Mouse (Mus musculus) limb, embryonic 14.5 days (tissue): ENCODE measurements around the gene Col4a3. TPM values are rescaled to one million over a fixed set of nuclear protein-coding genes. Genes with fewer than 3 reads are reported as not detected.

ENCODE experiments used
- ATAC-seq: fragments of 200-750 bp; cut with Nextera tagmentation; 2 replicates; pipeline ENCODE4 v1.8.0; 2017; ENCODE audit warnings: low read depth, moderate number of reproducible peaks, moderate TSS enrichment; ENCODE audit not compliant: low FRiP score
- DNase-seq: peaks from one replicate; pipeline ENCODE4 v3.0.0-alpha.2; 2015; ENCODE audit warnings: low spot score
- H3K27ac ChIP-seq: fragments of 300-500 bp; sonication (generic); replicated peaks from 2 replicates; pipeline ENCODE4 v1.5.1; 2014; ENCODE audit warnings: low read depth, mild to moderate bottlenecking, low read length, moderate library complexity, mixed read lengths
- H3K27me3 ChIP-seq: fragments of 300-500 bp; sonication (generic); 2 replicates; pipeline ENCODE4 v1.6.1; 2014; ENCODE audit warnings: low read length, mixed read lengths; ENCODE audit not compliant: control insufficient read depth, insufficient read depth
- H3K36me3 ChIP-seq: fragments of 300-500 bp; sonication (generic); 2 replicates; pipeline ENCODE4 v1.6.1; 2014; ENCODE audit warnings: mild to moderate bottlenecking, low read length, moderate library complexity, mixed read lengths; ENCODE audit not compliant: control insufficient read depth, insufficient read depth
- H3K4me1 ChIP-seq: fragments of 300-500 bp; sonication (generic); 2 replicates; pipeline ENCODE4 v1.6.1; 2014; ENCODE audit warnings: antibody characterized with exemption, low read length, mixed read lengths; ENCODE audit not compliant: control insufficient read depth, insufficient read depth
- H3K4me2 ChIP-seq: fragments of 300-500 bp; sonication (generic); replicated peaks from 2 replicates; pipeline ENCODE4 v1.6.1; 2014; ENCODE audit warnings: low read depth, mild to moderate bottlenecking, low read length, moderate library complexity; ENCODE audit not compliant: severe bottlenecking
- H3K4me3 ChIP-seq: fragments of 300-500 bp; sonication (generic); replicated peaks from 2 replicates; pipeline ENCODE4 v1.5.1; 2014; ENCODE audit warnings: low read length
- H3K9ac ChIP-seq: fragments of 300-500 bp; sonication (generic); 2 replicates; pipeline ENCODE4 v1.6.1; 2014; ENCODE audit warnings: mild to moderate bottlenecking, low read depth, low read length, moderate library complexity; ENCODE audit not compliant: severe bottlenecking
- H3K9me3 ChIP-seq: fragments of 300-500 bp; sonication (generic); 2 replicates; pipeline ENCODE4 v1.6.1; 2016; ENCODE audit warnings: low read length; ENCODE audit not compliant: control insufficient read depth
- POLR2A ChIP-seq: fragments of 200-500 bp; IDR thresholded peaks from 2 replicates; pipeline ENCODE4 v1.8.0; 2012; ENCODE audit warnings: inconsistent platforms, mild to moderate bottlenecking, moderate library complexity, borderline replicate concordance; ENCODE audit not compliant: insufficient read depth, insufficient read length; ENCODE audit errors: extremely low read depth
- WGBS: fragments of 180-500 bp; shearing (Covaris S2); extraction: QIAGEN DNeasy Blood & Tissue Kit; methylation state at CpG from one replicate; pipeline ENCODE4 v1.1.7; 2014; 5-methylcytosine and 5-hydroxymethylcytosine counted together
- polyA plus RNA-seq, 2 experiments: library from polyadenylated mRNA; depleted of rRNA in 1 of 2; stranded (reverse) in 1 of 2; unstranded in 1 of 2; fragments of >200 nt; fragmentation: Nextera tagmentation in 1 of 2; extraction: Ambion mirVana in 1 of 2; gene quantifications; 2 replicates each; pipeline versions ENCODE4 v1.2.1 to v1.2.3; 2012 to 2014

Col4a3 gene
- polyA plus RNA-seq, 2 experiments = 0.03 to 0.04 TPM

DNA sequence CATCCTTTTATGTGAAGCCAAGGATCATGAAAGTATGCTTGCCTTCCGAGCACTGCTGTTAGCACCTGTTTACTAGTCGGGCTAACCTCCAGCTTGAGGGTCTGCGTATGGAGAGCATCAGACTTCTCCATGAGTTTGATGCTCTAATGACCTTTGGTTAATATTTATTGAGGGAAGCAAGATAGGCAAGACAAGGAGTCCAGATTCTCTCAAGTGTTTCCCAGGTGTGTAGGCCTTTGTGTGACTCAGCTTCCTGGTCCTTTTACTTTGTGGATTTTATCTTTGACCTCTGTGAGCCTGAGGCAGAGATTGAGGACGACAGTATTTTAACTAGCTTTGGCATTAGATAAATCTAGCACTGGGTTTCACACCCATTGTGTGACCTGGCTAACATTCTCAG is 179.9 kb downstream of the Col4a3 start:
- Histone ChIP-seq H3K27ac (no peak overlapping the region), H3K9ac (no peak overlapping the region), H3K4me2 (no peak overlapping the region), H3K36me3 (no peaks in the 10 kb centered on the region; the same call in 1 of the 2 replicates), H3K4me1 (no peaks in the 10 kb centered on the region), H3K4me3 (no peak overlapping the region), H3K27me3 (no peaks in the 10 kb centered on the region), H3K9me3 (no peaks in the 10 kb centered on the region)
- WGBS = 40% methylated on average over 4 of the region's 4 CpGs
- no peak for DNase-seq
- ATAC-seq = no peak
- TF ChIP-seq POLR2A = no peak

DNA sequence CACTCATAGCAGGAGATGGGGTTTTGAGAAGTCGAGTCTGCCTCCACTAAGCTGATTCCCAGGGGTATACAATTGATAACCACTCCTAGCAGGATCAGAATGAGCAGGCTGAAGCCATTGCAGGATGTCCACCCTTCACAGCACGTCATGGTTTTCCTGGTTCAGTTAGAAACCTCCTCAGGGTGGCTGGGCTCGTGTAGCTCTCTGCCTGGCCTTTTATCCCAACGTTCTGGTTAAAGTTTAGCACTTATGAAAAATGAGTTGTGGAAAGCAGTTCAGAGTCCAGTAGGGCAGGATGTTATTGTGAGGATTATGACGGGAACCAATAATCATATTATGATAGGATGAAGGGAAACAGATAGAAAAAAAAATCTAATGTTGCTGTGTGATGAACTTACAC is 181.5 kb downstream of the Col4a3 start, which contains the start of gene Tm4sf20:
TSS of gene Tm4sf20 (minus strand) at position 193 of the 400 bp plus-strand sequence.
- Histone ChIP-seq H3K9me3 (no peaks in the 10 kb centered on the region), H3K36me3 (no peaks in the 10 kb centered on the region), H3K27me3 (no peaks in the 10 kb centered on the region), H3K27ac (no peak within 1 kb of the TSS), H3K4me3 (no peak within 1 kb of the TSS), H3K4me2 (no peak within 1 kb of the TSS), H3K4me1 (no peaks in the 10 kb centered on the region), H3K9ac (no peak within 1 kb of the TSS)
- no peak for ATAC-seq
- 77% methylated on average over 5 of the region's 5 CpGs for WGBS
- no peak for TF ChIP-seq POLR2A
- no peak for DNase-seq

DNA sequence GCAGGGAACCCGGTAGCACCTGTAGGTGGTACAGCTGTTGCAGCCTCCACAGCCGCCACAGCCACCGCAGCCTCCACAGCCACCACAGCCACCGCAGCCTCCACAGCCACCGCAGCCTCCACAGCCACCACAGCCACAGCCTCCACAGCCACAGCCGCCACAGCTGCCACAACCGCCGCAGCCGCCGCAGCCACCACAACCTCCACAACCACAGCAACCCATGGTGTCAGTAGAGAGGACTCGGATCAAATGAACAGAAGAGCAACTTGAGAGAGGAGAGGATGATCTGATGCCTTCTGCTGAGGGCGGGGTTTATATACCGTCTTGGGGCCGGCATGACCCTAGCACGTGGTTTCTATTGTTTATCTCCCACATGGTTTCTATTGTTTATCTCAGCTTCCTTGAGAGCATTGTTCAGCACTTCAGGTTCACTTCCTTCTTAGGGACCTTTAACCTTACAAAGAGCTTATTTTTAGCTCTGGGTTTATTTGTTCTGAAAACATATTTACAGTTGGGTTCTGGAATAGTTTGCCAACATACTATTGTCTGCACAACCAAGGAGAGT is 184.4 kb downstream of the Col4a3 start, which contains the start of gene Gm47791:
TSS of gene Gm47791 (minus strand) at position 222 of the 565 bp plus-strand sequence.
- Histone ChIP-seq H3K27me3 (no peaks in the 10 kb centered on the region), H3K4me2 (no peak within 1 kb of the TSS), H3K27ac (no peak within 1 kb of the TSS), H3K9me3 (no peaks in the 10 kb centered on the region), H3K36me3 (no peaks in the 10 kb centered on the region), H3K9ac (no peak within 1 kb of the TSS), H3K4me1 (no peaks in the 10 kb centered on the region), H3K4me3 (no peak within 1 kb of the TSS)
- no peak for TF ChIP-seq POLR2A
- WGBS = 94% methylated on average over 15 of the region's 15 CpGs
- no peak for DNase-seq
- ATAC-seq = no peak

Other genes starting within 250 kb of the Col4a3 start
- 0.14 and 0.15 TPM in 2 replicates for gene Col4a4, start 72 bp upstream of the Col4a3 start, polyA plus RNA-seq (2012; rRNA removed)
- 0.07 and 0.18 TPM in 2 replicates for gene Col4a4, start 72 bp upstream of the Col4a3 start, polyA plus RNA-seq (2014; fragmentation: Nextera tagmentation; extraction: Ambion mirVana)
- gene Mff, start 138.0 kb downstream of the Col4a3 start, polyA plus RNA-seq (2012; rRNA removed) = 150 and 176 TPM in 2 replicates
- gene Mff, start 138.0 kb downstream of the Col4a3 start, polyA plus RNA-seq (2014; fragmentation: Nextera tagmentation; extraction: Ambion mirVana) = 223 and 224 TPM in 2 replicates
- not detected in 2 replicates for gene Tm4sf20, start 181.5 kb downstream of the Col4a3 start, polyA plus RNA-seq (2012; rRNA removed)
- not detected in 2 replicates for gene Tm4sf20, start 181.5 kb downstream of the Col4a3 start, polyA plus RNA-seq (2014; fragmentation: Nextera tagmentation; extraction: Ambion mirVana)
- gene Gm47791, start 184.3 kb downstream of the Col4a3 start, polyA plus RNA-seq (2012; rRNA removed) = not detected in 2 replicates
- gene Gm47791, start 184.3 kb downstream of the Col4a3 start, polyA plus RNA-seq (2014; fragmentation: Nextera tagmentation; extraction: Ambion mirVana) = not detected in 2 replicates